Mouse (Mus musculus): ENCODE results near the gene Rps27. TPM values are rescaled to one million over a fixed set of nuclear protein-coding genes. Genes with fewer than 3 reads are reported as not detected.
A peak's percentile ranks its signal among the peaks of the same experiment; 100 is the strongest.
"Not testable (repeated sequence)": the region's sequence is repeated elsewhere in the genome, so short reads cannot be mapped to it uniquely, and the experiment has no call there.

The Rps27 gene
- total and polyA plus RNA-seq, 3 experiments = 231 to 5,028 (median 2,953) TPM

- Histone ChIP-seq H3K4me1 (ENCODE audit: insufficient read depth, low read depth, low read length) (peaks cover 28% of the 10 kb centered on the region), H3K4me3 (ENCODE audit: low read depth, low read length) (peak overlapping the region; percentile 99), H3K36me3 (replicated peaks) (peaks cover 63% of the 10 kb centered on the region), H3K9me3 (replicated peaks) (no peaks in the 10 kb centered on the region), H3K27me3 (ENCODE audit: insufficient read depth, low read length) (no peaks in the 10 kb centered on the region)
- no peak for ATAC-seq (ENCODE audit: extremely low read depth, insufficient number of reproducible peaks, low FRiP score, poor library complexity, severe bottlenecking)
- TF ChIP-seq GATA1 (IDR thresholded peaks at IDR 0.05; ENCODE audit: borderline replicate concordance, low read length) (no peak), TAL1 (conservative IDR thresholded peaks at IDR 0.05; ENCODE audit: low read depth, low read length) (no peak), GATA2 (IDR thresholded peaks at IDR 0.05; ENCODE audit: borderline replicate concordance, low read depth, low read length) (no peak), CTCF (IDR thresholded peaks at IDR 0.05; ENCODE audit: low read depth, low read length) (no peak), POLR2AphosphoS5 (IDR thresholded peaks at IDR 0.05; ENCODE audit: insufficient replicate concordance, low read depth, low read length) (no peak)
- DNase-seq (ENCODE audit: low spot score) = peak; percentile 49
Observed at GRCm38 (mm10) chr3:90254419-90255193, 41.2 kb upstream of the Rps27 start.

GRCm38 (mm10) chr3:90253653-90254418 is 40.4 kb upstream of the Rps27 start, which contains the start of gene Crtc2:
TSS of gene Crtc2 (plus strand) at chr3:90254163.
- DNase-seq (ENCODE audit: low spot score) (peak; percentile 96), ATAC-seq (ENCODE audit: extremely low read depth, insufficient number of reproducible peaks, low FRiP score, poor library complexity, severe bottlenecking) (peak; percentile 99)
- H3K27me3 ChIP-seq (ENCODE audit: insufficient read depth, low read length) = no peaks in the 10 kb centered on the region
- H3K4me1 ChIP-seq (ENCODE audit: insufficient read depth, low read depth, low read length) = peaks cover 34% of the 10 kb centered on the region
- H3K9me3 ChIP-seq (replicated peaks) = no peaks in the 10 kb centered on the region
- TF ChIP-seq GATA1 (IDR thresholded peaks at IDR 0.05; ENCODE audit: borderline replicate concordance, low read length) (no peak), GATA2 (IDR thresholded peaks at IDR 0.05; ENCODE audit: borderline replicate concordance, low read depth, low read length) (no peak), TAL1 (conservative IDR thresholded peaks at IDR 0.05; ENCODE audit: low read depth, low read length) (no peak), CTCF (IDR thresholded peaks at IDR 0.05; ENCODE audit: low read depth, low read length) (no peak), POLR2AphosphoS5 (IDR thresholded peaks at IDR 0.05; ENCODE audit: insufficient replicate concordance, low read depth, low read length) (no peak)
- peak within 1 kb of the TSS; percentile 99 for H3K4me3 ChIP-seq (ENCODE audit: low read depth, low read length)
- H3K36me3 ChIP-seq (replicated peaks) = peaks cover 61% of the 10 kb centered on the region

- not testable (repeated sequence) for H3K27me3 ChIP-seq (ENCODE audit: insufficient read depth, low read length); DNase-seq (ENCODE audit: low spot score); ATAC-seq (ENCODE audit: extremely low read depth, insufficient number of reproducible peaks, low FRiP score, poor library complexity, severe bottlenecking); H3K9me3 ChIP-seq (replicated peaks); H3K4me3 ChIP-seq (ENCODE audit: low read depth, low read length)
- H3K4me1 ChIP-seq (ENCODE audit: insufficient read depth, low read depth, low read length) = peaks cover 39% of the 10 kb centered on the region
- H3K36me3 ChIP-seq (replicated peaks) = peaks cover 54% of the 10 kb centered on the region
Observed at GRCm38 (mm10) chr3:90253174-90253573, 39.7 kb upstream of the Rps27 start.

- peaks cover 42% of the 10 kb centered on the region for H3K4me1 ChIP-seq (ENCODE audit: insufficient read depth, low read depth, low read length)
- not testable (repeated sequence) for H3K4me3 ChIP-seq (ENCODE audit: low read depth, low read length); ATAC-seq (ENCODE audit: extremely low read depth, insufficient number of reproducible peaks, low FRiP score, poor library complexity, severe bottlenecking); DNase-seq (ENCODE audit: low spot score); H3K27me3 ChIP-seq (ENCODE audit: insufficient read depth, low read length); H3K9me3 ChIP-seq (replicated peaks)
- H3K36me3 ChIP-seq (replicated peaks) = peaks cover 49% of the 10 kb centered on the region
Observed at GRCm38 (mm10) chr3:90252659-90253058, 39.2 kb upstream of the Rps27 start.

GRCm38 (mm10) chr3:90251731-90252226 is 38.3 kb upstream of the Rps27 start:
- not testable (repeated sequence) for H3K4me3 ChIP-seq (ENCODE audit: low read depth, low read length); ATAC-seq (ENCODE audit: extremely low read depth, insufficient number of reproducible peaks, low FRiP score, poor library complexity, severe bottlenecking); H3K27me3 ChIP-seq (ENCODE audit: insufficient read depth, low read length); DNase-seq (ENCODE audit: low spot score); H3K9me3 ChIP-seq (replicated peaks)
- Histone ChIP-seq H3K4me1 (ENCODE audit: insufficient read depth, low read depth, low read length) (peaks cover 46% of the 10 kb centered on the region), H3K36me3 (replicated peaks) (peaks cover 40% of the 10 kb centered on the region)

- Histone ChIP-seq H3K9me3 (replicated peaks) (no peaks in the 10 kb centered on the region), H3K4me3 (ENCODE audit: low read depth, low read length) (no peak overlapping the region), H3K4me1 (ENCODE audit: insufficient read depth, low read depth, low read length) (peaks cover 48% of the 10 kb centered on the region), H3K27me3 (ENCODE audit: insufficient read depth, low read length) (no peaks in the 10 kb centered on the region), H3K36me3 (replicated peaks) (peaks cover 30% of the 10 kb centered on the region)
- DNase-seq (ENCODE audit: low spot score) = no peak
- no peak for TF ChIP-seq GATA1 (IDR thresholded peaks at IDR 0.05; ENCODE audit: borderline replicate concordance, low read length)
- no peak for TF ChIP-seq POLR2AphosphoS5 (IDR thresholded peaks at IDR 0.05; ENCODE audit: insufficient replicate concordance, low read depth, low read length)
- no peak for TF ChIP-seq CTCF (IDR thresholded peaks at IDR 0.05; ENCODE audit: low read depth, low read length)
- TF ChIP-seq GATA2 (IDR thresholded peaks at IDR 0.05; ENCODE audit: borderline replicate concordance, low read depth, low read length) = no peak
- no peak for TF ChIP-seq TAL1 (conservative IDR thresholded peaks at IDR 0.05; ENCODE audit: low read depth, low read length)
- ATAC-seq (ENCODE audit: extremely low read depth, insufficient number of reproducible peaks, low FRiP score, poor library complexity, severe bottlenecking) = no peak
Observed at GRCm38 (mm10) chr3:90250791-90251190, 37.3 kb upstream of the Rps27 start.

All from G1E (cell line).